Mouse (Mus musculus): ENCODE measurements at regions not wholly inside any gene's neighbourhood (a gene's known extent, or its start where the extent isn't known, plus 50 kb on each side); places are given as distances from the start of the nearest gene placed in this dataset.
A peak's percentile ranks its signal among the peaks of the same experiment; 100 is the strongest.

- DNase-seq (ENCODE audit: low read depth, low spot score): no peak
Observed at GRCm38 (mm10) chr13:115266164-115266563, 164.4 kb upstream of the Itga1 start.

- no peak for DNase-seq (ENCODE audit: low read depth, low spot score)
Observed at GRCm38 (mm10) chr13:115257345-115257744, 155.6 kb upstream of the Itga1 start.

GRCm38 (mm10) chr13:115252541-115252940, 150.8 kb upstream of the Itga1 start:
- no peak for DNase-seq (ENCODE audit: low read depth, low spot score)

- no peak for DNase-seq (ENCODE audit: low read depth, low spot score)
Observed at GRCm38 (mm10) chr13:115231981-115232380, 130.2 kb upstream of the Itga1 start.

- peak; percentile 11 for DNase-seq (ENCODE audit: low read depth, low spot score)
Observed at GRCm38 (mm10) chr13:115230494-115230893, 128.7 kb upstream of the Itga1 start.

GRCm38 (mm10) chr13:115226824-115227223, 125.1 kb upstream of the Itga1 start:
- DNase-seq (ENCODE audit: low read depth, low spot score): no peak

- no peak for DNase-seq (ENCODE audit: low read depth, low spot score)
Observed at GRCm38 (mm10) chr13:115219701-115220100, 117.9 kb upstream of the Itga1 start.

GRCm38 (mm10) chr13:115211285-115211684, 109.5 kb upstream of the Itga1 start:
- DNase-seq (ENCODE audit: low read depth, low spot score): no peak

GRCm38 (mm10) chr13:115210643-115211208, 109.0 kb upstream of the Itga1 start:
- no peak for DNase-seq (ENCODE audit: low read depth, low spot score)

- no peak for DNase-seq (ENCODE audit: low read depth, low spot score)
Observed at GRCm38 (mm10) chr13:115209402-115210192, 107.8 kb upstream of the Itga1 start.

GRCm38 (mm10) chr13:115206723-115207122, 105.0 kb upstream of the Itga1 start:
- DNase-seq (ENCODE audit: low read depth, low spot score): no peak

GRCm38 (mm10) chr13:115199166-115199565, 97.4 kb upstream of the Itga1 start:
- DNase-seq (ENCODE audit: low read depth, low spot score): no peak

- no peak for DNase-seq (ENCODE audit: low read depth, low spot score)
Observed at GRCm38 (mm10) chr13:115188066-115188465, 86.3 kb upstream of the Itga1 start.

GRCm38 (mm10) chr13:115187356-115187755, 85.6 kb upstream of the Itga1 start:
- no peak for DNase-seq (ENCODE audit: low read depth, low spot score)

GRCm38 (mm10) chr13:115182211-115182870, 80.6 kb upstream of the Itga1 start:
- DNase-seq (ENCODE audit: low read depth, low spot score): no peak

- no peak for DNase-seq (ENCODE audit: low read depth, low spot score)
Observed at GRCm38 (mm10) chr13:115178175-115178917, 76.6 kb upstream of the Itga1 start.

- DNase-seq (ENCODE audit: low read depth, low spot score): no peak
Observed at GRCm38 (mm10) chr13:115171347-115172062, 69.7 kb upstream of the Itga1 start.

- DNase-seq (ENCODE audit: low read depth, low spot score): no peak
Observed at GRCm38 (mm10) chr13:115165981-115166380, 64.2 kb upstream of the Itga1 start.

GRCm38 (mm10) chr13:115162689-115163413, 61.1 kb upstream of the Itga1 start:
- no peak for DNase-seq (ENCODE audit: low read depth, low spot score)

- DNase-seq (ENCODE audit: low read depth, low spot score): no peak
Observed at GRCm38 (mm10) chr13:115159386-115159785, 57.6 kb upstream of the Itga1 start.
